Mouse (Mus musculus): ENCODE data around the gene Coro2b. TPM values are rescaled to one million over a fixed set of nuclear protein-coding genes. Genes with fewer than 3 reads are reported as not detected.

The Coro2b gene
- polyA plus RNA-seq, 1 experiment from 2014 or later, result 11.0 TPM

DNA sequence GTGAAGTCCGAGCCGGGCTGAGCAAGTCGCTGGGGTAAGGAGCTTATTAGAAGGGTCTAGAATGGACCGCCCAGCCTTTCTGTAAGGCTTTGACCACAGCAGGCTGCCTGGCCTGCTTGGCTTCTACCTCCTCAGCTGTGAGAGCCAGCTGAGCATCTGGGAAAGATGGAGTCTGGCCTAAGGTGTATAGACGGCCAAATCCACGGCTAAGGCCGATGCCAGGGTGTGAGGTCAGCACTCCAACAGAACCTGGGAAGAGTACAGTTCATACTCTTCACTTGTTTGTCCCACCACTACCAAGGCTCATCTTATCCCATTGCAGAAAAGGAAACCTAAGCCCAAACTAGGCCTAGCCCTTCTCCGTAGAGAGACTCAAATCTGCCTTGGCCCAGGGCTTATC lies 1.3 kb downstream of the Coro2b start:
- Histone ChIP-seq H3K9ac (ENCODE audit: low read depth, low read length) (0 out of 2 replicates have a peak overlapping the region, but pooled peaks have one; percentile 0), H3K27ac (no peak overlapping the region), H3K4me3 (replicated peaks; ENCODE audit: low read depth, low read length) (peak overlapping the region; percentile 55), H3K4me2 (ENCODE audit: low read length) (peak overlapping the region; percentile 72), H3K9me3 (replicated peaks; ENCODE audit: low read length) (no peaks in the 10 kb centered on the region), H3K36me3 (ENCODE audit: insufficient read depth, low read length) (no peaks in the 10 kb centered on the region), H3K27me3 (ENCODE audit: insufficient read depth, low read length) (no peaks in the 10 kb centered on the region), H3K4me1 (replicated peaks; ENCODE audit: insufficient read depth, low read length) (peaks cover 18% of the 10 kb centered on the region)
- DNase-seq (ENCODE audit: low spot score) (no peak), ATAC-seq (replicated peaks; ENCODE audit: low FRiP score, low read depth) (no peak)
- WGBS, result 70% methylated on average over 8 of the region's 8 CpGs
- TF ChIP-seq CTCF (IDR thresholded peaks at IDR 0.05; ENCODE audit: low read depth), result no peak

DNA sequence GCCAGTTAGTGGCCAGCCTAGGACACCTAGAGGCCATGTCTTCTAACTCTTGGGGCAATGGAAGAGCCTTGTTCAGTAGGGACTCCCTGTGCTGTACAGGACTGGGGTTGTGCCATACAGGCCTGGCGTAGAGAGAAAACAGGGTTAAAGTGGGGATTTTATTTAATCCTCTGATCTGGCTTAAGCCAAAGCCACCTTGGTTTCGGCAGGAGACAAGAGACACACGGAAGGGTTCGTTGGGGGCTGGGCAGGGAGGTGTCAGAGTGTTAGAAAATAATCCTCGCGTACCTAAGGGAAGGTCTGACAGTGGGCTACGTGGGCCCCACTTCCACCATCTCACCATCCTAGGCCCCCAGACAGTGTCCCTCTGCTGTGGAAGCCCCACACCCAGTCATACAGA lies 2.2 kb downstream of the Coro2b start:
- H3K27ac ChIP-seq, result no peak overlapping the region
- H3K36me3 ChIP-seq (ENCODE audit: insufficient read depth, low read length), result no peaks in the 10 kb centered on the region
- H3K4me2 ChIP-seq (ENCODE audit: low read length), result peak overlapping the region; percentile 72; the same call in 1 of the 2 replicates
- TF ChIP-seq CTCF (IDR thresholded peaks at IDR 0.05; ENCODE audit: low read depth), result no peak
- H3K4me1 ChIP-seq (replicated peaks; ENCODE audit: insufficient read depth, low read length), result peaks cover 18% of the 10 kb centered on the region
- H3K27me3 ChIP-seq (ENCODE audit: insufficient read depth, low read length), result no peaks in the 10 kb centered on the region
- no peak overlapping the region for H3K9ac ChIP-seq (ENCODE audit: low read depth, low read length)
- 90% methylated on average over 7 of the region's 7 CpGs for WGBS
- H3K4me3 ChIP-seq (replicated peaks; ENCODE audit: low read depth, low read length), result no peak overlapping the region
- no peaks in the 10 kb centered on the region for H3K9me3 ChIP-seq (replicated peaks; ENCODE audit: low read length)
- no peak for ATAC-seq (replicated peaks; ENCODE audit: low FRiP score, low read depth)
- DNase-seq (ENCODE audit: low spot score), result no peak

DNA sequence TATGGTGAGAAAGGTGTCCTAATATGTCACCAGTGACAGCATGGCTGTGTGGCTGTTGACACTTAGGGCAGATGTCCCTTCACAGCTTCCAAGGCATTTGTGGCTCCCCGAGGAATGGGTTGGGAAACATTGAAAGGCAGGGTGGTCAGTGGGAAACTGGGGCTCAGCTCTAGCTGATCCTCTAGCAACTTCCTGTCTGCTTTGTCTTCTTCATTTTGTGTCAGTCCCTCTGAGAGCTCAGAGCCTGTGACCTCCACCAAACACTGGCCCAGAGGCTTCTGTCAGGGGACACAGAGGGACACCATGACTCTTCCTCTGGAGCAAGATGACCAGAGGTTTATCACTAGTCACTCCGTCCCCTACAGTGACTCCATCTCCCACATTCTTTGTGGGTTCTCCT lies 2.7 kb downstream of the Coro2b start:
- ATAC-seq (replicated peaks; ENCODE audit: low FRiP score, low read depth), result no peak
- no peak for TF ChIP-seq CTCF (IDR thresholded peaks at IDR 0.05; ENCODE audit: low read depth)
- Histone ChIP-seq H3K36me3 (ENCODE audit: insufficient read depth, low read length) (no peaks in the 10 kb centered on the region), H3K4me1 (replicated peaks; ENCODE audit: insufficient read depth, low read length) (peaks cover 18% of the 10 kb centered on the region), H3K9me3 (replicated peaks; ENCODE audit: low read length) (no peaks in the 10 kb centered on the region), H3K4me3 (replicated peaks; ENCODE audit: low read depth, low read length) (no peak overlapping the region), H3K4me2 (ENCODE audit: low read length) (no peak overlapping the region), H3K27me3 (ENCODE audit: insufficient read depth, low read length) (no peaks in the 10 kb centered on the region), H3K9ac (ENCODE audit: low read depth, low read length) (no peak overlapping the region), H3K27ac (no peak overlapping the region)
- DNase-seq (ENCODE audit: low spot score), result no peak
- 82% methylated on average over 2 of the region's 2 CpGs for WGBS

DNA sequence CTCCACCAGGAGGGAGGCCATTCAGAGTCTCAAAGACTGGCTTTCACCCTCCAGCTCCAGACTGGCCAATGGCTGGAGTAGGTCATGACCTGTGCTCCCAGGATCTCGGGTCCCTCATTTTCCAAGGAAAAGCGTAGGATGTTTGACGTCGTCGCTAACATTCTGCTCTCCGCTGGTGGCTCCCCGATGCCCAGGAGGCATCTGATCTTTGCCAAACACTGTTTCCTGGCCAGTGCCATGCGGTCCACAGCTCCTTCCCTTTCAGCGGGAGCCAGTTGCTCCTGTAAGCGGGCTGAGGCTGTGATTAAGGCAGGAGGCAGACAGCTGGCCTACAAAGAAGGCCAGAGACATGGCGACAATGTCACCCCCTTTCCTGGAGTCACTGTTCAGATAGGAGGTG lies 4.0 kb downstream of the Coro2b start:
- DNase-seq (ENCODE audit: low spot score) (no peak), ATAC-seq (replicated peaks; ENCODE audit: low FRiP score, low read depth) (no peak)
- Histone ChIP-seq H3K36me3 (ENCODE audit: insufficient read depth, low read length) (no peaks in the 10 kb centered on the region), H3K4me2 (ENCODE audit: low read length) (no peak overlapping the region), H3K9ac (ENCODE audit: low read depth, low read length) (no peak overlapping the region), H3K4me3 (replicated peaks; ENCODE audit: low read depth, low read length) (no peak overlapping the region), H3K27ac (peak overlapping the region; percentile 10; the same call in 1 of the 2 replicates), H3K4me1 (replicated peaks; ENCODE audit: insufficient read depth, low read length) (peaks cover 18% of the 10 kb centered on the region), H3K27me3 (ENCODE audit: insufficient read depth, low read length) (no peaks in the 10 kb centered on the region), H3K9me3 (replicated peaks; ENCODE audit: low read length) (no peaks in the 10 kb centered on the region)
- WGBS, result 69% methylated on average over 11 of the region's 11 CpGs
- TF ChIP-seq CTCF (IDR thresholded peaks at IDR 0.05; ENCODE audit: low read depth), result no peak

DNA sequence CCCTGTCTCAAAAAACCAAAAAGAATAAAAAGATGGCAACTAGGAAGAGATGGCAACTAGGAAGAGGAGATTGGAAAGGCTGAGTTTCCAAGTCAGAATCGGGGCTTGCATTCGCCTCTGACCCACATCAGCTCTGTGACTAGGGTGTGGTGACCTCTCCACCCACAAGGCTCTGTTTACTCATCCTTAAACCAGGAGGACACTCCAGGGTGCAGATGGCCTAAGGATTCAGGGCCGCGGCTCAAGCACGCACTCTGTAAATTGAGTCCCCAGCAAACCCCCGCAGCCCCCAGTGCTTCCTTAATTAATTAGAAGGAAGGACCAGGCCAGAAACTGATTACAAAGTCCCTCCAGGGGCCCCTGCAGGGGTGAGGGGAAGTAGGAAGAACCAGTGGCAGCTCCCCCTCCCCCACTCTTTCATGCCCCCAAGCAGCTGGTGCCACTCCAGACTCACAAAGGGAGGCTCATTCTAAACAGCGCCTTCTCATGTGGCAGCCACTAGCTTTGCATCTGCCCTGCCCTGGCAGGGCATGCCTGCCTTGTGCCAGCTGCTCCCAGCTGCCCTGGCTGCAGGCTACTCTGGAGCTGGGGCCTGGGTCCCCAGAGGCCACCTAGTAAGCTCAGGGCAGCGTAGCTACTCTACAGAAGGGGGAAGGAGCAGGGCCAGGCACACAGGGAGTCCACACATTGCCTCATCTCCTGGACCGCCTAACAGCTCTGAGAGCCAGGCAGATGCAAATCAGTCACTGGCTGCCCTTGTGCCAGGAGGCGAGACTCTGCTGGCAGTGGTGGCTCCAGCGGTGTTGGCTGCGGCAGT lies 5.2 kb downstream of the Coro2b start:
- H3K9me3 ChIP-seq (replicated peaks; ENCODE audit: low read length), result no peaks in the 10 kb centered on the region
- H3K4me3 ChIP-seq (replicated peaks; ENCODE audit: low read depth, low read length), result no peak overlapping the region
- H3K27me3 ChIP-seq (ENCODE audit: insufficient read depth, low read length), result no peaks in the 10 kb centered on the region
- no peaks in the 10 kb centered on the region for H3K36me3 ChIP-seq (ENCODE audit: insufficient read depth, low read length)
- DNase-seq (ENCODE audit: low spot score) (peak; percentile 79), ATAC-seq (replicated peaks; ENCODE audit: low FRiP score, low read depth) (peak; percentile 68)
- H3K4me2 ChIP-seq (ENCODE audit: low read length), result no peak overlapping the region
- peak overlapping the region; percentile 72 for H3K27ac ChIP-seq
- 26% methylated on average over 12 of the region's 12 CpGs for WGBS
- no peak overlapping the region for H3K9ac ChIP-seq (ENCODE audit: low read depth, low read length)
- peaks cover 18% of the 10 kb centered on the region for H3K4me1 ChIP-seq (replicated peaks; ENCODE audit: insufficient read depth, low read length)
- no peak; the same call in 1 of the 2 replicates for TF ChIP-seq CTCF (IDR thresholded peaks at IDR 0.05; ENCODE audit: low read depth)

DNA sequence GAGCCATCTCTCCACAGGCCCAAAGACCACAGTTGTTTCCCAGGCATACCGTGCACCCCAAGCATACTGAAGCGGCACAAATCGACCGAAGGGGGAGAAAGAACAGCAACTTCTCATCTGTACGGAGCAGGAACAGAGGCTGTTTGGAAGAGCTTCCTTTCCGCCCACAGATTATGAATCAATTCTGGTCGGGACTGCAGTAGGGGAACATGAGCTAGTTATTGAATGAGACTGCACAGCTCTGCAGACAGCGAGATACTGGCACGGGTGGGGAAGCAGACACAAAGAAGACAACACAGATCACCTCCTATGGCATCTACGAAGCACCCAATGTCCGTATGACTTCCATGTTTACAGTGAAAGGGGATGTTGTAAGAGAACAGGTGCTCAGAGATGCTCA lies 8.3 kb downstream of the Coro2b start:
- Histone ChIP-seq H3K4me3 (replicated peaks; ENCODE audit: low read depth, low read length) (no peak overlapping the region), H3K4me2 (ENCODE audit: low read length) (no peak overlapping the region), H3K27ac (no peak overlapping the region), H3K9me3 (replicated peaks; ENCODE audit: low read length) (no peaks in the 10 kb centered on the region), H3K36me3 (ENCODE audit: insufficient read depth, low read length) (no peaks in the 10 kb centered on the region), H3K27me3 (ENCODE audit: insufficient read depth, low read length) (no peaks in the 10 kb centered on the region), H3K4me1 (replicated peaks; ENCODE audit: insufficient read depth, low read length) (peaks cover 22% of the 10 kb centered on the region), H3K9ac (ENCODE audit: low read depth, low read length) (no peak overlapping the region)
- TF ChIP-seq CTCF (IDR thresholded peaks at IDR 0.05; ENCODE audit: low read depth), result no peak
- ATAC-seq (replicated peaks; ENCODE audit: low FRiP score, low read depth) (no peak), DNase-seq (ENCODE audit: low spot score) (no peak)
- 71% methylated on average over 11 of the region's 11 CpGs for WGBS
